Mouse (Mus musculus) CH12.LX (cell line): ENCODE measurements at regions not wholly inside any gene's neighbourhood (a gene's known extent, or its start where the extent isn't known, plus 50 kb on each side); places are given as distances from the start of the nearest gene placed in this dataset.

Experiments
- DNase-seq: peaks from one replicate; pipeline ENCODE4 v3.0.0-alpha.2; 2013; ENCODE audit errors: extremely low read depth
- H3K27ac ChIP-seq: 2 replicates; pipeline ENCODE4 v1.5.1; 2012; ENCODE audit warnings: low read depth, mild to moderate bottlenecking, control low read depth, moderate library complexity; ENCODE audit not compliant: insufficient read depth
- H3K27me3 ChIP-seq: replicated peaks from 2 replicates; pipeline ENCODE3; 2012; ENCODE audit warnings: inconsistent platforms
- H3K36me3 ChIP-seq, 2 experiments: replicated peaks in 1 of 2; 2 replicates each; pipeline versions ENCODE3 to v1.6.1; 2012; ENCODE audit warnings: inconsistent platforms in 1 of 2, low read length in 1 of 2, mild to moderate bottlenecking in 1 of 2, mixed read lengths in 1 of 2, moderate library complexity in 1 of 2; ENCODE audit not compliant: control insufficient read depth in 1 of 2, insufficient read depth in 1 of 2
- H3K4me1 ChIP-seq, 2 experiments: 2 replicates each; pipeline ENCODE4 v1.6.1; 2012; ENCODE audit warnings: inconsistent platforms in 1 of 2, moderate library complexity in 1 of 2; ENCODE audit not compliant: insufficient read depth in 2 of 2, control insufficient read depth in 1 of 2
- H3K4me2 ChIP-seq: 2 replicates; pipeline ENCODE4 v1.6.1; 2012; ENCODE audit warnings: low read depth, mild to moderate bottlenecking, control low read depth; ENCODE audit not compliant: poor library complexity, insufficient read depth, severe bottlenecking
- H3K4me3 ChIP-seq, 3 experiments: fragments of 150-350 bp in 1 of 3; sonication (generic) in 1 of 3; replicated peaks in 1 of 3; 2 replicates each; pipeline versions ENCODE3 to v1.5.1; 2011 to 2012; ENCODE audit warnings: low read depth in 2 of 3, low read length in 2 of 3, mild to moderate bottlenecking in 2 of 3, moderate library complexity in 2 of 3, control low read depth in 1 of 3, improper control_type of control experiment in 1 of 3, inconsistent platforms in 1 of 3, mixed read lengths in 1 of 3; ENCODE audit not compliant: poor library complexity in 1 of 3
- H3K79me2 ChIP-seq: replicated peaks from 2 replicates; pipeline ENCODE4 v1.6.1; 2012; ENCODE audit warnings: mild to moderate bottlenecking, moderate library complexity; ENCODE audit not compliant: control insufficient read depth, poor library complexity, insufficient read depth, severe bottlenecking; ENCODE audit errors: extremely low read depth
- H3K9ac ChIP-seq: 2 replicates; pipeline ENCODE4 v1.6.1; 2012; ENCODE audit warnings: low read depth, mild to moderate bottlenecking, control low read depth, moderate library complexity; ENCODE audit not compliant: insufficient read depth
- H3K9me3 ChIP-seq: replicated peaks from 2 replicates; pipeline ENCODE3; 2012; ENCODE audit warnings: low read length, inconsistent platforms, mixed read lengths
- BHLHE40 ChIP-seq: IDR thresholded peaks from 2 replicates; pipeline ENCODE4 v1.6.1; 2011; ENCODE audit warnings: mild to moderate bottlenecking, low read depth, low read length, improper control_type of control experiment
- CHD2 ChIP-seq: IDR thresholded peaks from 2 replicates; pipeline ENCODE4 v1.6.1; 2011; ENCODE audit warnings: low read length, improper control_type of control experiment
- CTCF ChIP-seq, 2 experiments: IDR thresholded peaks in 1 of 2; conservative IDR thresholded peaks in 1 of 2; 2 replicates each; pipeline ENCODE4 v1.5.1; 2011 to 2012; ENCODE audit warnings: low read depth in 2 of 2, low read length in 2 of 2, improper control_type of control experiment in 1 of 2, inconsistent platforms in 1 of 2, mild to moderate bottlenecking in 1 of 2, moderate library complexity in 1 of 2
- E2F4 ChIP-seq: IDR thresholded peaks from 2 replicates; pipeline ENCODE4 v1.6.1; 2011; ENCODE audit warnings: low read depth, low read length, improper control_type of control experiment; ENCODE audit not compliant: insufficient replicate concordance
- ELF1 ChIP-seq: IDR thresholded peaks from 2 replicates; pipeline ENCODE4 v1.6.1; 2014; ENCODE audit warnings: low read depth, mild to moderate bottlenecking, inconsistent platforms, low read length, improper control_type of control experiment
- EP300 ChIP-seq: IDR thresholded peaks from 2 replicates; pipeline ENCODE4 v1.6.1; 2011; ENCODE audit warnings: low read length, improper control_type of control experiment
- ETS1 ChIP-seq: conservative IDR thresholded peaks from 2 replicates; pipeline ENCODE4 v1.6.1; 2012; ENCODE audit warnings: low read depth, mild to moderate bottlenecking, inconsistent platforms, low read length, improper control_type of control experiment, moderate library complexity
- IRF4 ChIP-seq: IDR thresholded peaks from 2 replicates; pipeline ENCODE4 v1.6.1; 2014; ENCODE audit warnings: low read depth, mild to moderate bottlenecking, inconsistent platforms, low read length, improper control_type of control experiment
- JUN ChIP-seq: IDR thresholded peaks from 2 replicates; pipeline ENCODE4 v1.6.1; 2011; ENCODE audit warnings: low read depth, mild to moderate bottlenecking, low read length, improper control_type of control experiment, moderate library complexity; ENCODE audit not compliant: insufficient read depth
- JUND ChIP-seq: conservative IDR thresholded peaks from 2 replicates; pipeline ENCODE4 v1.6.1; 2011; ENCODE audit warnings: low read depth, low read length, improper control_type of control experiment
- KAT2A ChIP-seq: IDR thresholded peaks from 2 replicates; pipeline ENCODE4 v1.6.1; 2012; ENCODE audit warnings: low read length, improper control_type of control experiment, inconsistent platforms; ENCODE audit not compliant: insufficient replicate concordance
- MAX ChIP-seq: IDR thresholded peaks from 2 replicates; pipeline ENCODE4 v1.6.1; 2011; ENCODE audit warnings: low read length, improper control_type of control experiment
- MEF2A ChIP-seq: IDR thresholded peaks from 2 replicates; pipeline ENCODE4 v1.6.1; 2014; ENCODE audit warnings: low read depth, mild to moderate bottlenecking, inconsistent platforms, low read length, improper control_type of control experiment, borderline replicate concordance
- MXI1 ChIP-seq: IDR thresholded peaks from 2 replicates; pipeline ENCODE4 v1.6.1; 2011; ENCODE audit warnings: mild to moderate bottlenecking, low read depth, low read length, improper control_type of control experiment
- MYC ChIP-seq: IDR thresholded peaks from 2 replicates; pipeline ENCODE4 v1.6.1; 2011; ENCODE audit warnings: low read depth, mild to moderate bottlenecking, improper control_type of control experiment, low read length
- NELFE ChIP-seq: IDR thresholded peaks from 2 replicates; pipeline ENCODE4 v1.6.1; 2011; ENCODE audit warnings: low read depth, low read length, improper control_type of control experiment
- NRF1 ChIP-seq: IDR thresholded peaks from 2 replicates; pipeline ENCODE4 v1.6.1; 2014; ENCODE audit warnings: low read depth, mild to moderate bottlenecking, inconsistent platforms, low read length, improper control_type of control experiment, moderate library complexity
- PAX5 ChIP-seq: IDR thresholded peaks from 2 replicates; pipeline ENCODE4 v1.6.1; 2012; ENCODE audit warnings: low read length, inconsistent platforms, mixed read lengths
- POLR2AphosphoS2 ChIP-seq: IDR thresholded peaks from 2 replicates; pipeline ENCODE4 v1.6.1; 2011; ENCODE audit warnings: low read depth, low read length, improper control_type of control experiment
- RCOR1 ChIP-seq: conservative IDR thresholded peaks from 2 replicates; pipeline ENCODE4 v1.6.1; 2012; ENCODE audit warnings: low read depth, mild to moderate bottlenecking, inconsistent platforms, low read length, improper control_type of control experiment
- SIN3A ChIP-seq: IDR thresholded peaks from 2 replicates; pipeline ENCODE4 v1.6.1; 2012; ENCODE audit warnings: low read length, improper control_type of control experiment, inconsistent platforms
- SMC3 ChIP-seq: IDR thresholded peaks from 2 replicates; pipeline ENCODE4 v1.6.1; 2011; ENCODE audit warnings: low read depth, low read length, improper control_type of control experiment
- TCF12 ChIP-seq: IDR thresholded peaks from 2 replicates; pipeline ENCODE4 v1.6.1; 2014; ENCODE audit warnings: low read depth, mild to moderate bottlenecking, inconsistent platforms, low read length, improper control_type of control experiment
- USF1 ChIP-seq: IDR thresholded peaks from 2 replicates; pipeline ENCODE4 v1.6.1; 2014; ENCODE audit warnings: low read depth, mild to moderate bottlenecking, inconsistent platforms, low read length, improper control_type of control experiment
- ZC3H11A ChIP-seq: IDR thresholded peaks from 2 replicates; pipeline ENCODE4 v1.6.1; 2012; ENCODE audit warnings: low read depth, mild to moderate bottlenecking, inconsistent platforms, low read length, improper control_type of control experiment
- ZKSCAN1 ChIP-seq: IDR thresholded peaks from 2 replicates; pipeline ENCODE4 v1.6.1; 2012; ENCODE audit warnings: low read depth, inconsistent platforms, low read length, improper control_type of control experiment, borderline replicate concordance
- ZMIZ1 ChIP-seq: IDR thresholded peaks from 2 replicates; pipeline ENCODE4 v1.6.1; 2012; ENCODE audit warnings: low read depth, mild to moderate bottlenecking, inconsistent platforms, low read length, improper control_type of control experiment
- ZNF384 ChIP-seq: IDR thresholded peaks from 2 replicates; pipeline ENCODE4 v1.6.1; 2012; ENCODE audit warnings: low read depth, low read length, improper control_type of control experiment, inconsistent platforms
- dilution Hi-C: fragments of 300-500 bp; cut with MboI; formaldehyde crosslinking; loops from 2 replicates; pipeline ENCODE4 v1.14.3; 2020; ENCODE audit warnings: low sequenced_read_pairs; ENCODE audit not compliant: extremely low pct_unique_long_range_greater_than_20kb, extremely low pct_ligation_motif_present
- in situ Hi-C: fragments of 300-500 bp; cut with MboI; formaldehyde crosslinking; loops from 3 replicates; pipeline ENCODE4 v1.14.3; 2019; ENCODE audit warnings: low sequenced_read_pairs, low pct_ligation_motif_present, low pct_unique_long_range_greater_than_20kb, mixed read lengths

- Histone ChIP-seq H3K4me1 (peaks cover 0 to 16% of the 10 kb centered on the region in 2 experiments; a peak in 2 of 4 replicates), H3K79me2 (no peaks in the 10 kb centered on the region), H3K4me3 (no peak overlapping the region), H3K36me3 (no peaks in the 10 kb centered on the region), H3K27me3 (no peaks in the 10 kb centered on the region), H3K4me2 (no peak overlapping the region), H3K27ac (no peak overlapping the region), H3K9ac (no peak overlapping the region), H3K9me3 (no peaks in the 10 kb centered on the region)
- no peak for DNase-seq
- in situ Hi-C loops (no loop called here), dilution Hi-C loops (no loop called here)
- TF ChIP-seq E2F4 (no peak), ZNF384 (no peak), SIN3A (no peak), PAX5 (no peak), ZC3H11A (no peak), SMC3 (no peak), IRF4 (no peak), USF1 (no peak), KAT2A (no peak), CTCF (conservative IDR thresholded peaks at IDR 0.05 in 1 of 2, IDR thresholded peaks at IDR 0.05 in 1 of 2; ENCODE audit: low read depth in 2 of 2, low read length in 2 of 2) (no peak), ZKSCAN1 (no peak), EP300 (no peak), NELFE (no peak), ETS1 (no peak), MAX (no peak), CHD2 (no peak)
Observed at GRCm38 (mm10) chr14:74511521-74511920, 129.1 kb upstream of the Htr2a start.

GRCm38 (mm10) chr14:74516451-74516850, 124.2 kb upstream of the Htr2a start:
- in situ Hi-C loops, result no loop called here
- no peaks in the 10 kb centered on the region for H3K9me3 ChIP-seq
- peaks cover 0 to 6% of the 10 kb centered on the region in 2 experiments; a peak in 1 of 4 replicates for H3K4me1 ChIP-seq
- no peak overlapping the region for H3K4me2 ChIP-seq
- no peak overlapping the region for H3K9ac ChIP-seq
- no peak overlapping the region for H3K27ac ChIP-seq
- no peaks in the 10 kb centered on the region for H3K36me3 ChIP-seq
- H3K79me2 ChIP-seq, result no peaks in the 10 kb centered on the region
- H3K4me3 ChIP-seq, result no peak overlapping the region
- TF ChIP-seq JUND, result no peak
- no peak for TF ChIP-seq CHD2
- no peak for TF ChIP-seq ZMIZ1
- no peak for TF ChIP-seq POLR2AphosphoS2
- TF ChIP-seq MEF2A, result no peak
- TF ChIP-seq MXI1, result no peak
- TF ChIP-seq ELF1, result no peak
- no peak for TF ChIP-seq NRF1
- no peak for TF ChIP-seq RCOR1
- no peak for TF ChIP-seq EP300
- no peak for TF ChIP-seq KAT2A
- no peak for TF ChIP-seq MYC
- no peak for TF ChIP-seq BHLHE40
- TF ChIP-seq ZNF384, result no peak
- no peak for TF ChIP-seq ZKSCAN1
- no peak for TF ChIP-seq IRF4
- no peak for TF ChIP-seq JUN
- no peak for TF ChIP-seq TCF12
- TF ChIP-seq USF1, result no peak
- TF ChIP-seq MAX, result no peak
- DNase-seq, result no peak
- dilution Hi-C loops, result no loop called here
- no peaks in the 10 kb centered on the region for H3K27me3 ChIP-seq
